Mouse (Mus musculus): ENCODE measurements around the gene Ddx6.

Gene Ddx6

GRCm38 (mm10) chr9:44640646-44641357 is 36.1 kb downstream of the Ddx6 start:
- in situ Hi-C loops (cut with MboI), result no loop called here

GRCm38 (mm10) chr9:44641616-44642015 is 36.9 kb downstream of the Ddx6 start:
- in situ Hi-C loops (cut with MboI), result no loop called here

GRCm38 (mm10) chr9:44643103-44643502 is 38.4 kb downstream of the Ddx6 start:
- in situ Hi-C loops (cut with MboI), result no loop called here

GRCm38 (mm10) chr9:44644186-44644585 is 39.5 kb downstream of the Ddx6 start:
- in situ Hi-C loops (cut with MboI), result no loop called here

GRCm38 (mm10) chr9:44645481-44645880 is 40.8 kb downstream of the Ddx6 start:
- in situ Hi-C loops (cut with MboI), result loop anchor here (5.0 kb wide), 1 partner anchor 33 kb away; no protein-coding TSS in a partner anchor

- in situ Hi-C loops (cut with MboI), result loop anchor here (5.0 kb wide), 1 partner anchor 34 kb away; no protein-coding TSS in a partner anchor
Measured at GRCm38 (mm10) chr9:44645924-44646323, 41.2 kb downstream of the Ddx6 start.

GRCm38 (mm10) chr9:44646366-44646765 is 41.7 kb downstream of the Ddx6 start:
- in situ Hi-C loops (cut with MboI), result loop anchor here (5.0 kb wide), 1 partner anchor 34 kb away; no protein-coding TSS in a partner anchor

GRCm38 (mm10) chr9:44647026-44647425 is 42.3 kb downstream of the Ddx6 start:
- in situ Hi-C loops (cut with MboI), result loop anchor here (5.0 kb wide), 1 partner anchor 35 kb away; no protein-coding TSS in a partner anchor

GRCm38 (mm10) chr9:44647656-44648055 is 43.0 kb downstream of the Ddx6 start:
- in situ Hi-C loops (cut with MboI), result loop anchor here (5.0 kb wide), 1 partner anchor 35 kb away; no protein-coding TSS in a partner anchor

- in situ Hi-C loops (cut with MboI), result loop anchor here (5.0 kb wide), 1 partner anchor 37 kb away; no protein-coding TSS in a partner anchor
Measured at GRCm38 (mm10) chr9:44648881-44649281, 44.2 kb downstream of the Ddx6 start.

GRCm38 (mm10) chr9:44652027-44652426 is 47.3 kb downstream of the Ddx6 start:
- in situ Hi-C loops (cut with MboI), result no loop called here

GRCm38 (mm10) chr9:44653896-44654295 is 49.2 kb downstream of the Ddx6 start:
- in situ Hi-C loops (cut with MboI), result no loop called here

- in situ Hi-C loops (cut with MboI), result no loop called here
Measured at GRCm38 (mm10) chr9:44655098-44656066, 50.7 kb downstream of the Ddx6 start.

GRCm38 (mm10) chr9:44663706-44664105 is 59.0 kb downstream of the Ddx6 start:
- in situ Hi-C loops (cut with MboI), result no loop called here

- in situ Hi-C loops (cut with MboI), result no loop called here
Measured at GRCm38 (mm10) chr9:44671416-44671815, 66.7 kb downstream of the Ddx6 start.

GRCm38 (mm10) chr9:44672291-44672865 is 67.7 kb downstream of the Ddx6 start:
- in situ Hi-C loops (cut with MboI), result no loop called here

GRCm38 (mm10) chr9:44673005-44673404 is 68.3 kb downstream of the Ddx6 start, which contains the start of gene Treh:
TSS of gene Treh (plus strand) at chr9:44673233.
- in situ Hi-C loops (cut with MboI), result no loop called here

GRCm38 (mm10) chr9:44678288-44678871 is 73.7 kb downstream of the Ddx6 start:
- in situ Hi-C loops (cut with MboI), result no loop called here

GRCm38 (mm10) chr9:44679565-44679964 is 74.9 kb downstream of the Ddx6 start:
- in situ Hi-C loops (cut with MboI), result no loop called here

GRCm38 (mm10) chr9:44683046-44683445 is 78.4 kb downstream of the Ddx6 start:
- in situ Hi-C loops (cut with MboI), result no loop called here

Data from mature B cell (primary cell).